Mouse (Mus musculus) heart, adult 2 months (tissue): ENCODE results near the gene Gm4881. TPM values are rescaled to one million over a fixed set of nuclear protein-coding genes. Genes with fewer than 3 reads are reported as not detected.

Experiments used
- DNase-seq, 2 experiments: peaks; one replicate each; pipeline ENCODE4 v3.0.0; 2021
- H3K27ac ChIP-seq: fragments of 200-600 bp; 2 replicates; pipeline ENCODE4 v1.8.1; 2022
- H3K27me3 ChIP-seq: fragments of 200-500 bp; 2 replicates; pipeline ENCODE4 v1.6.1; 2012; ENCODE audit warnings: mild to moderate bottlenecking, low read length, inconsistent platforms, mixed read lengths; ENCODE audit not compliant: control insufficient read depth, insufficient read depth
- H3K36me3 ChIP-seq: fragments of 200-500 bp; 2 replicates; pipeline ENCODE4 v1.6.1; 2012; ENCODE audit warnings: low read length, inconsistent platforms; ENCODE audit not compliant: control insufficient read depth, insufficient read depth
- H3K4me1 ChIP-seq: fragments of 200-500 bp; 2 replicates; pipeline ENCODE4 v1.6.1; 2011; ENCODE audit warnings: low read length; ENCODE audit not compliant: control insufficient read depth, insufficient read depth
- H3K4me3 ChIP-seq: fragments of 200-600 bp; 2 replicates; pipeline ENCODE4 v1.8.1; 2022
- H3K79me2 ChIP-seq: fragments of 200-500 bp; replicated peaks from 2 replicates; pipeline ENCODE4 v1.6.1; 2012; ENCODE audit warnings: mild to moderate bottlenecking, inconsistent platforms, low read length, moderate library complexity, mixed read lengths; ENCODE audit not compliant: control insufficient read depth, insufficient read depth
- H3K9ac ChIP-seq: fragments of 200-500 bp; 2 replicates; pipeline ENCODE4 v1.6.1; 2012; ENCODE audit warnings: low read depth, mild to moderate bottlenecking, control low read depth, inconsistent platforms, low read length, mixed read lengths
- CTCF ChIP-seq: fragments of 200-600 bp; IDR thresholded peaks from 2 replicates; pipeline ENCODE4 v1.8.1; 2022; ENCODE audit warnings: antibody characterized with exemption, mild to moderate bottlenecking, moderate library complexity
- EP300 ChIP-seq: fragments of 200-500 bp; IDR thresholded peaks from 2 replicates; pipeline ENCODE4 v1.6.1; 2011; ENCODE audit warnings: low read depth, low read length, control low read depth; ENCODE audit not compliant: insufficient read depth
- POLR2A ChIP-seq: fragments of 200-500 bp; IDR thresholded peaks from 2 replicates; pipeline ENCODE4 v1.6.1; 2011; ENCODE audit warnings: mild to moderate bottlenecking, low read depth, low read length, control low read depth; ENCODE audit not compliant: insufficient read depth
- WGBS: fragments of 180-500 bp; shearing (Covaris S2); methylation state at CpG from one replicate; pipeline ENCODE4 v1.1.7; 2018; 5-methylcytosine and 5-hydroxymethylcytosine counted together
- intact Hi-C: fragments of 180-260 bp; cut with DNase I; formaldehyde crosslinking; loops from one replicate; pipeline ENCODE4 v1.15.1; 2025
- polyA plus RNA-seq: library from polyadenylated mRNA; depleted of rRNA; stranded (reverse); fragments of >200 nt; gene quantifications from 2 replicates; pipeline ENCODE4 v1.2.3, GENCODE M21; 2012
- total RNA-seq, 2 experiments: library from RNA; stranded (reverse); gene quantifications; 2 replicates each; pipeline ENCODE4 v1.2.3; 2021

Gm4881 gene
- total and polyA plus RNA-seq, 3 experiments, result not detected

DNA sequence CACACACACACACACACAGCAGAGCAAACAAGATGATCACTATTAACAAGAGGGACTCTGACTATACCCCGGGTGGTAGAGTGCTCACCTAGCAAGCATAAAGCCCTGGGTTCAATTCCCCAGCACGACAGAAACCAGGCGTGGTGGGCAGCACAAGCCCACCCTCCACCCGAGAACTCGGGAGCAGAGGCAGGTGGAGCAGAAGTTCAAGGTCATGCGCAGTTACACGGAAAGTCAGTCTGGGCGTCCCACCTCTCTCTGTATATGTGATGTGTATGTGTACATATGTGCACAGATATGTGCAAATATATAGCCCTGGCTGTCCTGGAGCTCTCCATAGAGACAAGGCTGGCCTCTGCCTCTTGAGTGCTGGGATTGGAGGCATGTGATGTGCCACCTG, 23.7 kb upstream of the Gm4881 start:
- H3K36me3 ChIP-seq, result peaks cover 3% of the 10 kb centered on the region
- WGBS, result 84% methylated on average over 8 of the region's 8 CpGs
- no peaks in the 10 kb centered on the region for H3K27me3 ChIP-seq
- no peak overlapping the region for H3K27ac ChIP-seq
- no peak overlapping the region for H3K4me3 ChIP-seq
- no peak for DNase-seq
- TF ChIP-seq POLR2A, result no peak
- TF ChIP-seq EP300, result no peak
- TF ChIP-seq CTCF, result no peak
- peaks cover 1% of the 10 kb centered on the region; the same call in 1 of the 2 replicates for H3K4me1 ChIP-seq
- intact Hi-C loops, result no loop called here
- H3K79me2 ChIP-seq, result no peaks in the 10 kb centered on the region
- no peak overlapping the region for H3K9ac ChIP-seq

DNA sequence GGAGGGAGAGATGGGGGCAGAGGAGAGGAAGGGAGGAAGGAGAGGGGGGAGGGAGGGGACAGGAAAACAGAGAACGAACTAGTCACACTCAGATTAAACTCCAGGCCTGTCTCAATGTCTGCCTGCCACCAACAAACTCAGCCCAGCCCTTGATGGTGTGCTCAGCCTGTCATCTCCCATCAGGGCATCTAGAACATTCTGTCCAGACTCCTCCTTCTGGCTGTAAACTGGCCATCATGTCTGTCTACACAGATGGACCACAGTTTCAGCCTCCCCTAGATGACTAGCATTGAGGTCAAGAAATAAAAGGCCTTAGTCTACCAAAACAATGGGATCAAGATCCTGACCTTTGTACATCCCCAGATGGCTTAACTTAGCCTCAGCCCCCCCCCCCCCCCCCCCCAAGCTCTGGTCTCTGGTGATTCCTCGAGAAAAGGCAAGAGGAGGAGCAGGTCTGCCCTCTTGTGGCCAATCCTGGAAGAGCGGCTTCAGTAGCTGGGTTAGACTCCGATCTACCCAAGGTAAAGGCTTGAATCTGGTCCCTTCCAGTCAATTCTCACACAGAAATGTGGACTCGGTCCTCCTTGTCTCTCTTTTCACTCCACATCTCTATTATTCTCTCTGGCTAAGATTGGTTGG, 20.7 kb upstream of the Gm4881 start:
- H3K27ac ChIP-seq, result no peak overlapping the region
- WGBS, result 7% methylated on average over 5 of the region's 5 CpGs
- H3K4me1 ChIP-seq, result no peaks in the 10 kb centered on the region
- intact Hi-C loops, result loop anchor here (1.0 kb wide), 1 partner anchor 75 kb away; no protein-coding TSS in a partner anchor
- H3K36me3 ChIP-seq, result no peaks in the 10 kb centered on the region
- H3K9ac ChIP-seq, result no peak overlapping the region
- peak; percentile 76 to 86 for DNase-seq
- H3K4me3 ChIP-seq, result no peak overlapping the region
- H3K79me2 ChIP-seq, result no peaks in the 10 kb centered on the region
- H3K27me3 ChIP-seq, result no peaks in the 10 kb centered on the region
- TF ChIP-seq CTCF, result peak; percentile 75
- no peak for TF ChIP-seq EP300

DNA sequence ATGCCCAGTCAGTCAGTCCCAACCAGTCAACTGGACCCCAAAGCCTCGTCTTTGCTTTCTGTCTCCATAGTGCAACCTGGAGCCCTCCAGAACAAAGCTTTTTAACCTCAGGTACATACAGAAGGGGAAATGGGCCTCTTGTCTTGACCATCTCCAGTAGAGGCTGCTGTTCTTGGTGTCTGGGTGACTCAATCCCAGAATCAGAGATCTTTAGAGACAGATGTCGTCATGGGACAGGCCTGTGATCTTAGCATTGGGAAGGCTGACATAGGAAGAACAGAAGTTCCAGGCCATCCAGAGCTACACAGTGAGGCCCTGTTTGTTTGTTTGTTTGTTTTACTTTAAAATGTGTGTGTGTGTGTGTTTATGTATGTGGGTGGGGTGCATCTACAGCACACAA, 20.0 kb upstream of the Gm4881 start:
- WGBS, result 62% methylated on average over 2 of the region's 2 CpGs
- Histone ChIP-seq H3K36me3 (no peaks in the 10 kb centered on the region), H3K27me3 (no peaks in the 10 kb centered on the region)

DNA sequence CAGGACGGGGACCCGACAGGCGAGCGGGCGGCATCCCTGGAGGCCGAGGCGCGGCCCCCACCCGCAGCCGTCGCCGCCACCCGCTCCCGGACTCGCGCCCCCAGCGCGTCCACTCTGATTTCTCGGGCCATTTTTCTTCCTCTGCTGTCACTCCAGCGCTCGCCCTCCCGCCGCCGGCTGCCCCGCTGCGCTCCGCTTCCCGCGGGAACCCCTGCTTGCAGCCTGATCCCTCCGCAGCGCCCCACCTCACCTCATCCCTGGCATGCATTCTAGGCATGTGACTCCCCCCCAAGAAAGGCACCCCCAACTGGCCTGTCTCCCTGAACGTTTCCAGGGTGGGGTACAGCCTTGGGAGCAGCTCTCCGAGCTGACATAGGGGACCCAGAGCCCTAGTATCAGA, 10.9 kb upstream of the Gm4881 start:
- WGBS, result 15% methylated on average over 32 of the region's 33 CpGs
- no peaks in the 10 kb centered on the region for H3K79me2 ChIP-seq
- H3K27me3 ChIP-seq, result peaks cover 6% of the 10 kb centered on the region; the same call in 1 of the 2 replicates
- H3K4me3 ChIP-seq, result no peak overlapping the region
- no peaks in the 10 kb centered on the region for H3K36me3 ChIP-seq
- intact Hi-C loops, result no loop called here
- no peak for TF ChIP-seq POLR2A
- no peak for TF ChIP-seq EP300
- TF ChIP-seq CTCF, result no peak
- no peaks in the 10 kb centered on the region for H3K4me1 ChIP-seq
- DNase-seq, result no peak
- H3K9ac ChIP-seq, result no peak overlapping the region
- H3K27ac ChIP-seq, result no peak overlapping the region

More for the DNA sequence above, 20.0 kb upstream of the Gm4881 start:
- Histone ChIP-seq H3K9ac (no peak overlapping the region), H3K4me1 (no peaks in the 10 kb centered on the region), H3K79me2 (no peaks in the 10 kb centered on the region), H3K27ac (no peak overlapping the region), H3K4me3 (no peak overlapping the region)
- TF ChIP-seq EP300 (no peak), POLR2A (no peak), CTCF (no peak)
- intact Hi-C loops, result no loop called here
- DNase-seq, result no peak

DNA sequence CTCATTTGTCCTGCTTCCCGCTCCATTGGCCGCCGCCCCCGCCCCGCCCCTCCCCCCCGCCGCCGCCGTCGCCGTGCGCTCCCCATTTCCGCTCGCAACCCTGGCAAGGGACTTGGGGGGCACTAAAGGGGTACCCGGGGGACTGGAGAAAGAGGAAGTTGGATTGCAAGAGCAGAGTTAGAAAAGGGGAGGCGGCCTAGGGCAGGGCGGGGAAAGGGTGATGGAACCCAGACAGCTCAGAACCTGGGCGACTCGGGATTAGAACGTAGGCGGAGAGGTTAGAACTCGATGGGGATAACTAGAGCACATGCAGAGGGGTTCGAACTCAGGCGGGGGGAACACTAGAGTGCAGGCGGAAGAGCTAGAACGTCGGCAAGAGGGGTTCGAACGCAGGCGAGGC, 10.2 kb upstream of the Gm4881 start:
- whole genome bisulfite sequencing, result 1% methylated on average over 25 of the region's 30 CpGs
- DNase-seq, result peak in 1 of 2 experiments; percentile 27
- peaks cover 6% of the 10 kb centered on the region; the same call in 1 of the 2 replicates for H3K27me3 ChIP-seq

DNA sequence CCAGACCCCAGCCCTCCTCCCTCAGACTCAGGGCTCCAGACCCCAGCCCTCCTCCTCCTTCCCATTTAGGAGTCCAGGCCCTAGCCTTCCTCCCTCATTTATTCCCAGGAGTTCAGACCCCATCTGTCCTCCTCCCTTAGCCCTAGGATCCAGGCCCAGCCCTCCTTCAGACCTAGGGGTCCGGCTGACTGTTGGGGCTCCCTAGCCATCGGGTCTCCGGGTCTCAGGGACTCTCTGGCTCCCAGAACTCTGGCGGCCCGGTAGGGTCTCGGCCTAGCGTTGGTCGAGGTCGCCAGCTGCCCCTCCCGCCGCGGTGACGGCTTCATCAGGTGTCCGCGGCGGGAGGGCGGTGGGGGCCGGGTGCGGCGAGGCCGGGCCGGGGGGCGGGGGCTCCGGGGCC, 9.7 kb upstream of the Gm4881 start:
- Histone ChIP-seq H3K79me2 (no peaks in the 10 kb centered on the region), H3K4me3 (peak overlapping the region; percentile 35; the same call in 1 of the 2 replicates), H3K27ac (no peak overlapping the region), H3K9ac (peak overlapping the region; percentile 45; the same call in 1 of the 2 replicates), H3K27me3 (peaks cover 6% of the 10 kb centered on the region; the same call in 1 of the 2 replicates), H3K4me1 (no peaks in the 10 kb centered on the region), H3K36me3 (no peaks in the 10 kb centered on the region)
- TF ChIP-seq EP300 (no peak), POLR2A (no peak), CTCF (no peak)
- intact Hi-C loops, result no loop called here
- WGBS, result 4% methylated on average over 22 of the region's 24 CpGs
- DNase-seq, result no peak

More for the DNA sequence above, 10.2 kb upstream of the Gm4881 start:
- Histone ChIP-seq H3K4me3 (peak overlapping the region; percentile 35), H3K79me2 (no peaks in the 10 kb centered on the region), H3K36me3 (no peaks in the 10 kb centered on the region), H3K4me1 (no peaks in the 10 kb centered on the region), H3K9ac (peak overlapping the region; percentile 8; the same call in 1 of the 2 replicates), H3K27ac (no peak overlapping the region)
- intact Hi-C loops, result no loop called here
- TF ChIP-seq CTCF (no peak), POLR2A (no peak), EP300 (no peak)
